Mouse (Mus musculus): Measurements from ENCODE around the gene Zfp385c.

Zfp385c gene

DNA sequence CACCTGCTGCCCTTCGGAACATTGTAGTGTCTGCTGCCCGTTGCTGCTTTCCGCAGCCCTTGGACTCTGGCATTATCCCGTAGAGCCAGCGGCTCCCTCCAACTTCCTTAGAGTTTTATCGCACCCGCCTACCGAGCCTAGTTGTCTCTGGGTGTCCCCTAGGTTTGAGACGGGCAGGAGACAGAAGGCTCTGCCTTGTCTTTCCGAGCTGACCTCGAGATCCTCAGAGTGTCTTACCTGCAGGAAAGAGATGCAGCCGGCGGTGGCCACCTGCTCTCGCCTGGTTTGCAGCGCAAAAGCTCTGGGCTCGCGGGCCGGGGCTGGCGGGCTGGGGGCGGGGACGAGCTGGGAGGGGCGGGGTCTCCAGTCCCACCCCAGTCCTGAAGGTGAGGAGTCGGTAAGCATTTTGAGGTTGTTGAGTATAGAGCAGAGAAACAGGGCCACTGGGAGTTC, at the start of gene Zfp385c:
Zfp385c (minus strand) TSS at position 292 of the 453 bp plus-strand sequence.
- DNase-seq: peak; percentile 20 to 53

DNA sequence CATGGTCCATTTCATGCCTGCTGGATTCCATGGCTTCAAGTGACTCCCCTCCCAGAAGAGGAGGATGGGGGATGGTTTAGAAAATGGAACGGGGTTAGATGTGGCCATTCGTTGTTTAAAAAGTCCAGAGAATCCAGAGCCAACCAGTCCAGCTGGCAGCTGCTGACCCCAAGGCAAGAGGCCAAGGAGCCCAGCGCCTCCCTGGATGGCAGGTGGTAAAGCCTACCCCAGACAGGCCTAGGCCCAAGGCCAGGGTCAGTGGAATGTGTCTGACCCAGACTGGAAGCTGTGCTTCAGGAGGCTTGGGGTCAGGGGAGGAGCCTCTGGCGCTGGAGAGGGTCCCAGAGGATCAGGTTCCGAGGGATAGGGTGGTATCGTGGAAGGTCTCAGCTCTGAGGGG, 49.1 kb upstream of the Zfp385c start:
- peak; percentile 86 to 87 for DNase-seq

DNA sequence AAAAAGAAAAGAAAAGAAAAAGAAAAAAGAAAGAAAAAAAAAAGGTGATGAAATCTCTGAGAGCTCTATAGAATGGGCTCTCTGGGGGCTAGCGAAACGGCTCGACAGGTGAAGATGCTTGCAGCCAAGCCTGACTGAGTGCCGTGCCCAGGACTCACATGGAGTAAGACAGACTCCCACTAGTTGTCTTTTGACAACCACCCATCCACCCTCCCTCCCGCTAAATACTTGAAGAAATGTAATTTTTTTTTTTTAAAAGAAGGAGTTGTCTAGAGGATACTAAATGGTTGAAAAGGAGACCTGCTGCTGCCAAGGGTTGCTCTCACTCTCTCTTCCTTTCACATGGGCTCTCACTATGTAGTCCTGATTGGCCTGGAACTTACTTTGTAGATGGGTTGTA, 46.5 kb upstream of the Zfp385c start:
- no peak for DNase-seq

DNA sequence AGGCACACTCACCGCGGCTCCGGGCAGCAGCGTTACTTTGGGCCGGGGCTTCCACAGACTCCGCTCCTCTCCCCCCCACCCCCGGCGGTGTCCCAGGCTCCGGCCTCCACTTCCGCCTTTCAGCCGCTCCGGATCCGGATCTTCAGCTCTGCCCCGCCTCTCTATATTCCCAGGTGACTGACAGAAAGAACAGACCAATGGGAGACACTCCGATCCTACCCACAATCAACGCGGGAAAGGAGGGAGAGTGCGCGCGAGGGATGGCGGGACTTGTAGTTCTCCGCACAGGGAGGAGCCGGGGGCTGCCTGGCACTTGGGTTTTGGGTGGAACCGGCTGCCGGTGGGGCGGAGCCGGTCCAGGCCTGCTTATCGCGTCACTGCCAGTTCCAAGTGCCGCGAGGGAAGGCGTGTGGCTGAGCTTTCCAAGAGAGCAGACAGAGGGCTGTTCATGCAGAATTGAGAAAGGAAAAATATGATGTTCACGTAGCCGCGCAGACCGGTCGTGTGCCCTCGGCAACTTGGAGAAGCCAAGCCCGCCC, 45.9 kb upstream of the Zfp385c start, which contains the start of gene Rab5c:
Rab5c (minus strand) TSS at position 150 of the 539 bp plus-strand sequence.
- peak; percentile 98 to 100 for DNase-seq

DNA sequence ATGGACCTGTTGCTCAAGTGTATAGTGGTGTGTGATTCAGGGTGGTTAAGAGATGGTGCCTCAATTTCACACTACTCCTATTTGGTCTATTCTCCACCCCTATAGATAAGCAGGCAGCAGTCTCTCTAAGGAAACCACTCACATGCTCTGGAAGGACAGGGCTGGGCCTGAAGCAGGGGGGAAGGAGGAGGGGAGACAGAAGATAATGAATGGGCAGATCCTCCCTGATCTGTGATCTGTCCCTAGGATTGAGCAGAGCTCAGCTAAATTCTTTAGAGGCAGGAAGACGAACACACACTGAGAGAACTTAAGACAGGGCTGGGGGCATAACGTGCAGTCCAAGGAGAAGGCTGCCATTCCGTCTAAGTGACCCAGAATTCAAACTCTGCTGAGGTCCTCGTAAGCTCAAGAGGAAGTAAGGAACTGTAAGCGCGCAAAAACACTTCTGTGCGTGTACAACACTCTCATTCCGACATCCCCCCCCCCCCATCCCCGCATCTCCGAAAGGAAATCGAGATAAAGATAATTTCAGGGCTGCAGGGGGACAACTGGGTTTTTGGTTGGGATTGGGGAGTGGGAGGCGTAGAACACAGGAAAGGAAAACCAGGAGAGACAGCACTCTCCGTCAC, 45.0 kb upstream of the Zfp385c start:
- peak in 1 of 2 experiments; percentile 36 for DNase-seq

DNA sequence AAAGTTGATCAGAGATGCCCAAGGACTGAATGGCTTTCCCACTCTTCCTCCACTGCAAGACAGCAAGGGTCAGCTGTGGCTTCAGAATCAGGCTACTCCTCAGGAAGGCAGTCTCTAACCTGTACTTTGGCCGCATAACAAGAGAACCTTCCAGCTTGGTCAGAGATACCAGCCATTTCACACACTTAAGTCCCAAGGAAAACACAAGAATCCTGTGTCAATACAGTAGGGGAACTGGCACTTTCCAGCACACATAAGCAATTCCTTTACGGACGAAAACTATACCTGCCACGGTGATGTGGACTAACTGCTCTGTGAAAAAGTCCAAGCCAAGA, 44.5 kb upstream of the Zfp385c start:
- peak in 1 of 2 experiments; percentile 42 for DNase-seq

DNA sequence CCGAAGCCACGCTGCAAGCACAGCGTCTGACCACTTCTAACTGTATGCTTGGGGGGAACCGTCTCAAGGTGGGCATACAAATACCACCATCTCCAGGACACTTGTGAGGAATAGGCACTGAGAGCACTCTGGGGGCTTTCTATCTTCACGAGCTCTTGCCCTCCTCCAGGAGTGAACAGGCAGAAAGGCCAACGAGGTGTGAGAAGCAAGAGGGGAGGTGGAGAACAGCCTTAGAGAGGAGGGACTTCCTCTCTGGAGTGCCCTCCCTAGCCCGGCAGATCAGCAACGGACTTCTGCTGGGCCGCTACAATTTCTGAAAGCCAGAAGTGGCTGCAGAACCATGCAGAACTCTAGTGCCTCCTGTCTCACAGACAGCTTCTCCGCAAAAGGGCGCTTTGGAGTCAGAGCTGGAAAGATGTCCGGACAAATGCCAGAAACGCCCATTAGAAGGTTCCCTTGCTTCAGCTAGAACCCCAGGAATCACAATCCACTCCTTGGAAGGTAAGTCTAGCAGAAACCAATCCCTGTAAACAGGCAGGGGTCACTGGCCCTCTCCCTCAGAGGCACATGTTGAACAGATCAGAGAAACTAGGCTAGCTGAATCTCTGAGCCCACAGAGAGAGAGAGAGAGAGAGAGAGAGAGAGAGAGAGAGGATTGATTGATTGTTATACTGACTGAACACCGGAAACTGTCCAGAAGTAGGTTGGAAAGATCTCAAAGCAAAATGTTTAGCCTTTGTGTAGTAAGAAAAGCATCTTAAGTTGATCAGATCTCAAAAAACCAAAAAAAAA, 43.9 kb upstream of the Zfp385c start:
- DNase-seq: peak in 1 of 2 experiments; percentile 53

DNA sequence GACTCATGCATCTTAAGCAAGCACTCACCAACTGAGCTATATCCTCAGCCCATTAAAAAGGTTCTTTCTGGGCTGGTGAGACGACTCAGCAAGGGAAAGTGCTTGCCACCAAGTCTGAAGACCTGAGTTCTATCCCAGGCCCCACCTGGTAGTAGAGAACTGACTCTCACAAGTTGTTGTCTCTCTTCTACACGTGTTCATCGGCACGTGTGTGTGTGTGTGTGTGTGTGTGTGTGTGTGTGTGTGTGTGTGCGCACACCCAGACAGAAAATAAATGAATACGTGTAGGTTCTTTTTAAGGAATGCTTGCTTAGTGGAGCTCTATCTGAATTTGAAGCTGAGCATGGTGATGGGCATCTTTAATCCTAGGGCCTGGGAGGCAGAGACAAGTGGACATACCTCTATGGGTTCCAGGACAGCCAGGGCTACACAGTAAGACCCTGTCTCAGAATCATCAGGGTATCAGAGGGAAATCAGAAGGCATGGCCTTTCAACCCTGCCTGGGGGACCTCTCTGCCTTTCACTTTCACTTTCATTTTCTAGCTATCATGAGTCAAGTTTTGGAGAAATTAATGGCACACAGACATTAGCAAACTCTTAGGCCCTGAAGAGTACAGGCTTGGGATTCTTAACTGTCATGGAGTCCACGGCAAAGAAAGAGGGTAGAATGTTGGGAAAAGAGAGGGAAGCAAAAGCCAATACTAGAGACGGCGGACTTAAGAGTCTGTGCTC, 43.0 kb upstream of the Zfp385c start:
- DNase-seq: no peak

DNA sequence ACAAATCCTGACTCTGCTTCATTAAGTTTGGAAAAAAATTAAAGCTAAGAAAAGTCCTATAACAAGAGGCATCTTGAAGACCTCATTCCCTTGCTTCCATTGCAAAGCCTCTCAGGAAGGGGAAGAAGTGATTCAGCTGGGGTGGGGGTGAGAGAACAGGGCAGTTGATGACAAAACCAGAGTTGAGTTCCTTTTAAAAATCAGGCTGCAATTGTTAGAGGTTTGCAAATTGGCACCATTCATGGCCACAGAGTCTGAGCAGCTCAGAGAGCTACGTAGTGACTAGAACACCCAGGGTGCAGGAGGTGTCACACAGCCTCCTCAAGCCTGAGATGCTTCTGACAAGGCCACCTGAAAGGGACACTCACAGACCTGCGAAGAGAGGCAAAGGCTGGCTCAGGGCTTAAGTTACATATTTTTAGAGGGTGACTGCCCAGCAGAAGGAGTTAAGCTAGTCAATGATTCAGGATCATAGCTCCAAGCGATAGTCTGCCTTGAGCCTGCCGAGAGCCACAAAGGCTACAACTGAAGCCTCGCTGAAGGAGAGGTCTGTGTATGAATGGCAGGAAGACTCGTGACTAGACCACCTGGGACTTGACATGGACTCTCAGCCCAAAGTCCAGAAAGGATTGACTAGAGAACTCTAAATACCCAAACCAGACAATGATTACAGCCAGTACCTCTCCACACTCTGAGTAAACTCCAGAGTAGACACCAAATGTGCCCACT, 38.4 kb upstream of the Zfp385c start:
- DNase-seq: peak; percentile 66 to 72

DNA sequence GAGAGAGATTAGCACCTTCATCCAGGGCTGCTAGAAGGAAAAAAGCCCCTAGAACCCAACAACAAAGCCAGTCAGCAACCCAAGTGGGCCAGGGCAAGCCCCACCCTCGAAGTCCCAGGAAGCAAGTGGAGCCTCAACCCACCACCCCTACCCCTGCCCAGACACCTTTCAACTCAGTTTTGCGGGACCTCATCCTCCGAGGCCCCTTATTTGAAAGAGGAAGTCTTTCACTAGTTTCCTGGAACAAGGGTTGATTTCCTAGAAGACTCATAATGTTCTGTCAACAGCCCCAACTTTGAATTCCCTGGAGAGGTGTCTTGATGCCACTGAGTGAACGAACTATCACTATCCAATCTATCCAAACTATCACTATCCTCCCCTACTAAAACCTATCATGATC, 37.7 kb upstream of the Zfp385c start:
- no peak for DNase-seq

DNA sequence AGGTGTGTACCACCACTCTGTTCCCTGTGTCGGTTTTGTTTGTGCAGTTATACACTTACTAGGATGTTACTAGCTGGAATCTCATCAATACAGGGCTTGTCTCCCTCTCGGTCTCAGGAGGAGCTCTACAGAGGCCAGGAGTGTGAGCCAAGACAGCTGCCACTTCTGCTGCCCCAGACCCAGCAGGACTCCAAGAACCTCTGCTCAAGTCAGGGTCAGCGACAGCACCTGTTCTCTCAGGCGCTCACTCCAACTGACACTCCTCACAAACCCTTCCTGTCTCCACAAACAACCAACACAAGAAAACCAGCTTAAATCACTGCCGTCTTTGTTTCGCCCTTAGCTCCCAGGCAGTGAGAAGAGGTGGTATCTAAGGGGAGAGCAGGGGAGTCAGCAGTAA, 36.3 kb upstream of the Zfp385c start:
- DNase-seq: no peak

DNA sequence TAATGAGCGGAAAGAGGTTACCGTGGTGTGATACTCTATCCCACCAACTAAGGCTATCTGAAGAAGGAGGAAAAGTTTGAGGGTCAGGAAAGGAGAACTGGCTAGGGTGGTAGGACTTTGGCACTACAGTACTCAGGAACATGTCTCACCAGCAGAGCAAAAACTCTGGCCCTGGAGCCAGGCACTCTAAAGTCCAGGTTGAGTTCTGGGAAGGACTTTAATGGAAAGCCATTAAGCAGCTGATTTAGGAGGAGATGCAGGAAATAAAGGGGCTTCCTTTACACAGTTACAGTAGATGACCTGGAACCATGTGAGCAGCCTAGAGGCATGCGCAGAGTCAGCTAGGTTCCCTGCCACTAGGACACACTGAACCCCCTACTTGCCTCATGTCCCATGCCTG, 34.9 kb upstream of the Zfp385c start:
- peak; percentile 64 to 76 for DNase-seq

DNA sequence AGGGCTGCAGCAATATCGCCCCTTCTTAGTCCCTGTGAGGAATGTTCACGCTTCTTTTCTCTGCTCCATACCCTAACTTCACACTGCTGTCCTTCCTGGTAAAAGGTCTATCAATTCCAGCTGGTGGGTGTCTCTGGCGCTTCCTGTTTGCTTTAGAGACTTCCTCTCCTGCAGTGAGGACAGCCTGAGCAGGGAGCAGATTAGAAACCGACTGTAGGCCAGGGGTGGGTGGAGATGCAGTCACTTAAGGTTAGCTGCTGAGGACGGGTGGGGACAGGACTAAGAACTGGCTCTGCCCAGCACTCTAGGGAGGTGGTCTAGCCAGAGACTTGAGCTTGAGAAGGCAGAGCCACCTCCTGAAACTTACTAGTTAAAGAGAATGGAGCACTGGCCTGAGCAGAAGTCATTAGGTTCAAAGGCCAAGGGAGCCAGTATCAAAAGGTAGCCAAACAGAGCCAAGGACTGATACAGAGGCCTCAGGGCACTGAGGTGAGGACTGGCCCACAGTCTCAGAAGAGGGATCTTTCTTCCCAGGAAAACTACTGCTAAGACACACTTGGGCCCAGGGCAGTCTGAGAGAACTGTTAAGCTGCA, 32.8 kb upstream of the Zfp385c start:
- peak; percentile 52 to 56 for DNase-seq

DNA sequence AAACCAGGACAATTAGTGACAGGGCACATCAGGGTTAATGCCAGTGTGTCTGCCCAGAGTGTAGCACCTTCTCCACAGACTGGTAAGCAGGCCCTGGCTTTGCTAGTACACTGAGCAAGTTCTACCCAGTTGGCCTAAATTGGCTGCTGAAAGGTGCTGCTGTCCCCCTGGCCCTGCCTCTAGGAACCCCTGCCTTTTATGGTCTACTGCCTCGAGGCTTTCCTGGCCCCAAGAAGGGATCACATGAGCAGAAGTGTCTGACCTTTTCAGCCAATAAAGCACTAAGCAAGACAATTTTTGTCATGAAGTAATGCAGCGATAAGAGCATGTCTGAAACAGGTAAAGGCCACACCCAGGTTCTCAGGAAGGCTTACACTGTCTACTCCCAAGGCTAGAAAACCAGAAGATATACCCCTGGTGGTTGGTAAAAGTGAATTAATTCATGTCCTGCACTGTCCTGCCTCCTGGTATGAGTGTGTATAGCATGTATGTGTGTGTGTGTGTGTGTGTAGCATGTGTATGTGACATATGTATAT, 30.3 kb upstream of the Zfp385c start:
- DNase-seq: peak; percentile 68 to 69

DNA sequence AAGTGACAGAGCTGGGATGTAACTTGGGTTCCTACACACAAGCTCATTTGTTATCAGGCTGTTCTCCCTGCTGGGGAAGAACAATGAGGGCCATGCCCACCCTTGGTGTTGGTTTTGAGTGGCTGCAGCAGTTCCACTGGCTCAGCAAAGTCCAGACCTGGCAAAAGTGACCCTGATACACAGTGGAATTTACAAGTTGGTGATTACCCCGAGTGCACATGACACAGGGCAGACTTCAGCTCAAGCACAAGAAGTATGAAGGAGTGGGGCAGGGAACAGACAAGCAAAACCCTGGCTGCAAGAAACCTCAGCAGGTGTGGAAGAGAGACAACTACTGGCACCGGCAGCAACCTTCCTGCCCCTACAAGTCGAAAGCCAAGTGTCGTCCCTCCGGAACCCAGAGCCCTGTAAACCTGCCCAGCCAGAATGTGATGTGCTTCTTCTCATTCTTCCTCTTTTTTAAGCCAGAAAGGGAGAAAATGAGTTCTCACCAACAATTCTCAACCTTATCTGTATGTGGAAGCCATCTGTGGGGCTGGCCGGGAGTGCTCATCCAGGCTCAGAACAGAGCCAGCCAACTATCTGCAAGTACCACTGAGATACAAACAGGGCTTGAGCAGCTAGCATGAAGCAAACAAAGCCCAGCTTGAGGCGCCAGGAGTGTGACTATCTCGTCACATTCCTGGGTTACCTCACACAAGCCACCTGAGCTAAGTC, 29.7 kb upstream of the Zfp385c start:
- peak; percentile 70 to 85 for DNase-seq

DNA sequence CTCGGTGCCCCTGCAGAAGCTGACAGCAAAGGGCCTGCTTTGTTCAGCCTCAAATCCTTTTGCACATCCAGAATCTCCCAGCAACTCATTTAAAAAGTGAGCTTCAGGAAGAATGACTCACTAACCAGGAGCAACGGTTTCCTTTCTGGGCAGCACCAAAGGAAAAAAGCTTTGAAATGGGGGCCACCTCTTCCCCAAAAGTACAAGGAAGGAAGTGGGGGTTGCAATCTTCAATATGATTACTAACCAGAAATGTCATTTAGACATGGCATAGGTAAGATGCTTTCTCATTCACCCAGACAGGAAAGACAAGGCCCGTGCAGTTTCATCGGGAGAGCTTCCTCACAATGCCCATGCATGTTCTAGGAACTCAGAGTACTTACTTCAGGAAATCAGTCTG, 29.0 kb upstream of the Zfp385c start:
- no peak for DNase-seq

DNA sequence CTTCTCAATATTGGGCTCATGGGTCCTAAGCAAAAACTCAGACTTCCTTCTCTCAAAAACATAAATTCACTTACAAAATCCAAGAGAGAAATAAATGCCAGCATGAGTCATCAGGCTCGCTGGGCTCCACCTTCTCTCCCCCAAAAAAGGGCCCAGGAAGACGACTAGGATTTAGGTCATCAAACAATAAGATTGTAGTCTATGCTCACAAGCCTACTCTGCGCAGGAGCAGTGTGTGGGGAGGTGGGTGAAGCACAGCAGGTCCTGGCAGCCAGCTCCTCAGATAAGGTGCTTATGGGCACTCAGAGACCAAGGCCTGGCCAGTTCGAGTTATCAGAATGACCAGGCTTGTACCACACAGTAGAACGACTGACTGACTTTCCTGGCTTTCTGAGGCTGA, 28.1 kb upstream of the Zfp385c start:
- DNase-seq: no peak

DNA sequence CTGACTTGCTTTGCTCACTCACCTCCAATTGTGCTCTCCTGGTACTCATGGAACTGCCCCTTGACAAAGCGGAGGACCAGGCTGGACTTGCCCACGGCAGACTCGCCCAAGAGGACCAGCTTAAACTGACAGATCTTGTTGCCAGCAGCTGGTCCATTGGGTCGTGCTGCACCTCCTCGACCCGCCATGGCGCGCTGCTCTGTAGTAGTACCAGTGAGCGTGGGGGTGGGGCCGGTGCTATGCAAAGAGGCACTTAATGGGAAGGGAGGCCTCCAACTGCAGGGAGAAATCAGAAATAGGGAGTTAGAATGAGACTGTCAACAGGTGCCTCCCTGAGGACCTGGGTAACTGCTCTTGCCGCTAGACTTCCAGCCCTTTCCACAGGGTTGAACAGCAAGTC, 27.6 kb upstream of the Zfp385c start:
- peak in 1 of 2 experiments; percentile 62 for DNase-seq

DNA sequence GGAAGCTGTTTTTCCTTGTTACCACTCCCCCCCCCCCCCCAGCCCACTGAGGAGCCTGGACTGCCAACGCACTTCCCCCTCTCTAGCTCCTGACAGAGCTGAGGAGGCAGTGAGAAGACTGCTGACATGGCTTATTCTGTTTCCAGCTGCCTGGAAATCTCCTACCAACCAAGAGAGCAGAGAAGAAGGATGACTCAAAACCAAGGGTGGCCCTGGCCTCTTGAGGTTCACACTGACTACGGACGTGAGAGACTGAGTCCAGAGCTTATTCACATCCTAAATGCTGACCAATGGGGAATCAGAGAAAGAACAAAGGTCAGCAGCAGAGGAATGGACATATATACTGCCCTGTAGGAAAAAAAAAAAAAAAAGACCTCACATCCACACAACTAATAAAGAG, 27.1 kb upstream of the Zfp385c start:
- DNase-seq: peak; percentile 39 to 65

DNA sequence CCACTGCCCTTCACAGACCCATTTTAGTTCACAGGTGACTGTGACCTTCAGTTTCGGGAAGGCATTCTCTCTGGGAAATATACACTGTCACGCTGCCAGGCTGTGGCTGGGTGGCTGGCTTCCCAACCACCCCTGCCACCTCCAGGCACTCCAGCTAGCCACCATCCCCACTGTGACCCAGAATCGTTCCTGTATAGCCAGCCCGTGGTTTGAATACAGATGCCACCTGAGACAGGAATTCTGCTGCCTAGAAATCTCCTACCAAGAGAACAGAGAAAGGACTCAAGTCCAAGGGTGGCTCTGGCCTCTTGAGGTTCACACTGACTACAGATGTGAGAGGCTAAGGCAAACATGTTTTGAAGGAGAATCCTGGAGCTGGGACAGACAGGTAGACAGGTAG, 26.6 kb upstream of the Zfp385c start:
- DNase-seq: peak; percentile 49 to 63

DNA sequence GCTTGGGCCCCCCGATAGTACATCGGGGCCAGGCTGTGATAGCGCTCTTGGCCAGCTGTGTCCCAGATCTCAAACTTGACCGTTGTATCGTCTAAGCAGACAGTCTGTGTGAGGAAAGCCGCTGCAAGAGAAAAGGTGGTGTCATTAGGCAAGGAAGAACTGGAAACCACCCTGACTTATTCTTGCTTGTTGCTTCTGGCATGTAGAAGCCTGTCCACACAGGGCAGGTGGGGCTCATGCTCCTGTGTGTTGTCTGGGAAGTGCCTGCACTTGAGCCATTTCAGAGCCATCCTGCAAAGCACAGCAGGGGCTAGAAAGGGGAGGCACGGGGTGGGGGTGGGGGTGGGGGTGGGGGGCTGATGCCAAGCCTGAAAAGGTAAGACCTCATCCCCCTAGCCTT, 26.2 kb upstream of the Zfp385c start:
- DNase-seq: no peak

All from kidney, postnatal 36 days (tissue).